Mouse (Mus musculus): ENCODE results near the gene Brd3.
"Not testable (repeated sequence)": the region's sequence is repeated elsewhere in the genome, so short reads cannot be mapped to it uniquely, and the experiment has no call there.

The Brd3 gene

DNA sequence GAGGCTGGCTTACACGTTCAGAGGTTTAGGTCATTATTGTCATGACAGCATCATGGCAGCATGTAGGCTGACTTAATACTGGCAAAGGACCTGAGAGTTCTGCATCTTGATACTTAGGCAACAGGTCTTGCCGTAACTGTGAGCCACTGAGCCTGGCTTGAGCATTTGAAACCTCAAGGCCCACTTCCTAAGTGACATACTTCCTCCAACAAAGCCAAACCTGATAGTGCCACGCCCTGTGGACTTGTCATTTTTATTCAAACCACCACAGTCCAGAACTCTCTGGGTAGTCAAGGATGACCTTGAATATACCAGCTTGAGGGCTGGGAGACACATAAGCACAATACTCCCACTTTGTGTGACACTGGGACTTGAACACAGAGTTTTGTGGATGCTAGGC is 5.4 kb upstream of the Brd3 start:
- DNase-seq (ENCODE audit: low read depth, low spot score): no peak

DNA sequence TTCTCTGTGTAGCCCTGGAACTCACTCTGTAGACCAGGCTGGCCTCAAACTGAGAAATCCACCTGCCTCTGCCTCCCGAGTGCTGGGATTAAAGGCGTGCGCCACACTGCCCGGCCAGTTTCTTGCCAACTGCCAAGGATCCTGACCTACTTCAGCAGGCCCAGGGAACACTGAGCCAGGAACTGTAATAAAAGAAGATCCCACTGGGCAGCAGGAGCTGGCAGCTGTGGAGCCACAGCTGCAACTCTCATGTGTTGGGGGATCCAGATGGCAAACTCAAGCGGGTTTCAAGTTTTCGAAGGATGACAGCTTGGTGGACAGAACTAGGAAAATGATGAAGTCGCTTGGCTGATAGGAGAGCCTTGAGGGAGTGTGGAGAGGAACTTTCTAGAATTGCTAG is 3.2 kb upstream of the Brd3 start:
- no peak for DNase-seq (ENCODE audit: low read depth, low spot score)

DNA sequence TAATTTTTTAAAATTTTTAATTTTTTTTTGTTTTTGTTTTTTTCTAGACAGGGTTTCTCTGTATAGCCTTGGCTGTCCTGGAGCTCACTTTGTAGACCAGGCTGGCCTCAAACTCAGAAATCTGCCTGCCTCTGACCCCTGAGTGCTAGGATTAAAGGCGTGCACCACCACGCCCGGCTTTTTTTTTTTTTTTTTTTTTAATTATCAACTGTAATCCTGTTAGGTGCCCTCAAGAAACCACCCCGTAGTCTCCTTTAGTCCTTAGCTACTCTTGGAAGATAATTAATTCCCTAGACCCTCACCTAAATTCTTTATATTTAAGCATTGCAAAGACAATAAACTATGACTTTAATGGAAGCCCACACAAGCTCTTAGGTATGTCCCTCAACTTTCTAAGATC is 804 bp downstream of the Brd3 start:
- not testable (repeated sequence) for DNase-seq (ENCODE audit: low read depth, low spot score)

DNA sequence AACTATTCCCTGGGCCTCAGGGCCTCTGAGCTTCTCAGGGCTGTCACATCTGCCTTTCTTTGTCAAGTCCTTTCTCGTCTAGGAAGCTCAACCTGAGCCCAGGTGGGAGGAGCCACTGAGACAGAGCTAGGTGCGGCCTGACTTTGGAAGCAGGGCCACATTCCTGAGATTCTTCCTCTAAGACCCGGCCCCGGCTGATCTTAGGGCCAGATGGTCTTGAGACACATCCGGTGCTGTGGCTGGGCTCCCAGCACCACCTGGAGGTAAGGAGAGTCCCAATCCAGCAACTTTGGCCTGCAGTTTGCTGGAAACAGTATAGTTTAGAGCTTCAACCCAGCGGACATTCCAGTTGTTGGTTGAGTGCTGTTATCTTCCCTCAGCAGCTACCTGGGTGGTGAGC is 1.9 kb downstream of the Brd3 start:
- DNase-seq (ENCODE audit: low read depth, low spot score): no peak

DNA sequence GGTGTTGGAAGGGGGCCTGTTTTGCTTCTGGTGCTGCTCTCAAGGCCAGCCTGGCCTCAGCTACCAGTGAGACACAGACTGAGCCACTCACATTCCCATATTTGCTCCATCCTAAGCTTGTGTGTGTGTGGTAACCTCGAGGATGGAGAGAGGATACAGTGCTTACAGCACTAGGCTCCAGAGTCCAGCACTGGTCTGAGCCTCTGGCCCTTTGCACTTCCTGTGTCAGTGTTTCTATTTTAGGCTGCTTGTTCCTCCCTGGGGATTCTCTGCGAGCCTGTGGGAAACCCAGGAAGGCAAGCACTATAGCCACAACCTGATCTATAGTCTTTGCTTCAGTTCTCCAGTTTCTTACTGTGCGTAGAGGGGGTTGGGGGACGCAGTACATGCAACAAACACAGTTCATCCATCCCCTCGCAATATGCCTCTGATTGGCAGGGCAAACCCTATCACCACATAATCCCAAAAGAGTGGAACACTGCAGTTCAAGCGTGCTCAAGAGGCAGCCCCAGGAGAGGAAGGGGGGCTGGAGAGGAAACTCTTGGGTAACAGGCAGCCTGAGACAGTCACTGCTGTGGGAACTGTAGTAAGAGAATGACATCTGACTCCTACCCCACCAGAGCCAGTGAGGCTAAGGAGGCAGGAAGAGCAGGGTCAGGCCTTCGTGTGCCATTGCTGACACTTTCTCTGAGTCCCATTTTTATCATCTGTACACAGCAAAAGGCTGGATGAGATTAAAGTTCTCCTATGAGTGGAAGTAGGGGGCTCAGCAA is 3.2 kb downstream of the Brd3 start:
- no peak for DNase-seq (ENCODE audit: low read depth, low spot score)

DNA sequence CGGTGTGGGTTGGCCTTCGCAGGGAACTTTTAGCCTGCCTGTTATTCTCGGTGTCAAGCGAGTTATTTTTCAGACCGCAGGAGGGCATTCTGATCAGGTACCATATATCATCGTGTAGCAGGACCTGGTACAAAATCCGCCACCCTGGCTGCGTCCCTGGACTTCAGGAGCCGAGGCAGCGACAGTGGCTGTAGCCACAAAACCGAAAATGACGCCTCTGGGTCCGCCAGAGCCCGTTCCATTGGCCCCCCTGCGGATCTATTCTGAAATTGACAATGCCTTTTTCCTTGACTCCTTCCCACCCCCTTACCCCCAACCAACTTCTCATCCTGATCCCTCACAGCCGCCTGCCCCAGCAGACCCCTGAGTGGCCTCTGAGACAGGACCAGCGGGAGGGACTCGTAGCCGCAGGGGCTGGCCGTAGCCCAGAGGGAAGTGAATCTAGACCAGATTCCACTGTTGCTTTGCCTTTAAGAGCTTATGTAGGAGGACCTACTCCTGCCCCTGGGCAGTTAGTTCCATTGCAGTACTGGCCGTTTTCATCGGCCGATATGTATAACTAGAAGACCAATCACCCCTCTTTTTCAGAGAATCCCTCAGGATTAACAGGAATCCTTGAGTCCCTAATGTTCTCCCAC is 11.0 kb downstream of the Brd3 start:
- peak; percentile 69 for DNase-seq (ENCODE audit: low read depth, low spot score)

DNA sequence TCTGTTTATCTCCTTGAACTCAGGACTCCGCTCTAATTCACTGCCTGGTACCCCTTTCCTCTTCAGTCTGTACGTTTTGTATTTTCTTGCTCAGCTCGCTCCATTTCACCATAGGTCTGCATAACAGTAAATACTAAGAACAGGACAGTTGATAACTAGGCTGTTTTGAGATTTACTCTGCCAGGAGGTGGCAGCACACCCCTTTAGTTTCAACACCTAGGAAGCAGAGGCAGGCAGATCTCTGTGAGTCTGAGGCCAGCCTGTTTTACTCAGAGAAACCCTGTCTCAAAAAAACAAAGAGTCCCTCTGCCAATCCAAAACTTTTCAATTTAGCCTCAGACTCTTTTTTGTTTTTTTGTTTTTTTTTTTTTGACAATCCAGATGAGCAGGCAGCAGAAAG is 13.5 kb downstream of the Brd3 start:
- DNase-seq (ENCODE audit: low read depth, low spot score): no peak

DNA sequence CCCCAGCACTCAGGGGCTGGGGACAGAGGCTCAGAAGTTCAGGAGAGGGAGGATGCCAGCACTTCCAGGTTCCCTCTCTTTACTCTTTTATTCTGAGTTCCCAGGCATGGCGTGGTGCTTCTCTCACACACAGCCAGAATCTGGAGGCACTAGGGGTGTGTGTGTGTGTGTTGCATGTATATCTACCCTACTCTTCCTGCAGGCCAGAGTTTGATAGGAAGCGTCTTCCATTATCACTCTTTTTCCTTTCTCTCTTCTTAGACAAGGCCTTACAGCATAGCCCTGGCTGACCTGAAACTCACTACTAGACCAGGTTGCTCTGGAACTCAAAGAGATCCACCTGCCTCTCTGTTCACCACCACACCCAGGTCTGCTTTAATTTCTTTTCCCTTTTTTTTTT is 16.5 kb downstream of the Brd3 start:
- no peak for DNase-seq (ENCODE audit: low read depth, low spot score)

DNA sequence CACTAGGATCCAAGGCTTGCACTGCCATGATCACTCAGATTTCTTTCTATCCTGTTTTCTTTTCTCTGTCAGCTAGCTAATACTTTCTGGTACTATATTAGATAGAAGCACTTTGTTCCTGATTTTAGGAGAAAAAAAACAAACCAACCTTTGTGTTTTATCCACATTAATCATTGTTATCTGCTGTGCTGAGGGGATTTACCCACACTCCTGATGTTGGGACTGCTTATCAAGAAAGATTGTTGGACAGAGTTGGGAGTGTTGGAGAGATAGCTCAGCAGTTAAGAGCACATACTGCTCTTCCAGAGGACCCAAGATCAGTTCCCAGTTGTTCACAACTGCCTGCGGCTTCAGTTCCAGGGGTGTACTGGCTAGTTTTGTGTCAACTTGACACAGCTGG is 19.1 kb downstream of the Brd3 start:
- no peak for DNase-seq (ENCODE audit: low read depth, low spot score)

DNA sequence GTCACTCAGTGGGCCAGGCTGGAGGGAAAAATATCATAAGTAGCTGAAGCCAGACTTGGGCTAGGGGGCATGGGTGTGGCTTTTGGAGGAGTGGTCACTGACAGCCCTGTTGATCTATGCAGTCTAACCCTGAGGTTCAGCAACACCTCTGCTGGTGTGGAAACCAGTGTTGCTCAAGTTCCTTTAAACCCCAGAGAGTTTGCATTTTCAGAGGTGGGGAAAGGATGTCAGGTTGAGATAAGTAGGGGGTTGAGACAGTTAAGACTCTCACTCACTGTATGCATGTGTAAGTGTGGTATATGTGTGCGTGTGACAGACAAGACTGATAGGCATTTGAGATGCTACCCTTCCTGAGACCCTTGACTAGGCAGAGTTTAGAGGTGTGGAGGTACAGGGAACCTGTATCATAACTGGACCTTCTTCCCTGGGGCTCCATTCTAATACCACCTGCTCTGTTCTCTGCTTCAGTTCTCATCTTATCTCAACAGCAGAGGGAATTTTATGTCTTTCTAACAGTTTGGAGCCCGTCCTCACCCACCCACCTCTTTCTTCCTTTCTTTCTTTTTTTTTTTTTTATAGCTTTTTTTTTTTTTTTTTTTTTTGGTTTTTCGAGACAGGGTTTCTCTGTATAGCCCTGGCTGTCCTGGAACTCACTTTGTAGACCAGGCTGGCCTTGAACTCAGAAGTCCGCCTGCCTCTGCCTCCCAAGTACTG is 20.0 kb downstream of the Brd3 start:
- DNase-seq (ENCODE audit: low read depth, low spot score): no peak

DNA sequence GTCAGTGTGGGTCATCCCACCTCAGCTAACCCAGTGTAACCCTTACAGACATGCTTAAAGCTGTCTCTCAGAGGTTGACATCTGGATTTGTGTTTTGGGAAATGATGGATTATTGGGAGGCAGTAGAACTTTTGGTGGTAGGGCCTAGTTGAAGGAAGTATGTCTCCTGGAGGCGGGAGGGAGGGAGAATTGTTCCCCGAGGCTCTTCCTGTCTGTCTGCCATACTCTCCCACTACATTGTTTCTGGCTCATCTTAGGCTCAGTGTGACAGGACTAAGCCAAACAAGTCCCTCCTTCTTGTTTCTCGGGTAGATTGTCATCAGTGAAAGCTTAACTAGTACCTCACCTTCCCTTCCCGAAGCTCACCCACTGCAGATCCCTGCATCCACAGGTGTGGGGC is 20.7 kb downstream of the Brd3 start:
- no peak for DNase-seq (ENCODE audit: low read depth, low spot score)

DNA sequence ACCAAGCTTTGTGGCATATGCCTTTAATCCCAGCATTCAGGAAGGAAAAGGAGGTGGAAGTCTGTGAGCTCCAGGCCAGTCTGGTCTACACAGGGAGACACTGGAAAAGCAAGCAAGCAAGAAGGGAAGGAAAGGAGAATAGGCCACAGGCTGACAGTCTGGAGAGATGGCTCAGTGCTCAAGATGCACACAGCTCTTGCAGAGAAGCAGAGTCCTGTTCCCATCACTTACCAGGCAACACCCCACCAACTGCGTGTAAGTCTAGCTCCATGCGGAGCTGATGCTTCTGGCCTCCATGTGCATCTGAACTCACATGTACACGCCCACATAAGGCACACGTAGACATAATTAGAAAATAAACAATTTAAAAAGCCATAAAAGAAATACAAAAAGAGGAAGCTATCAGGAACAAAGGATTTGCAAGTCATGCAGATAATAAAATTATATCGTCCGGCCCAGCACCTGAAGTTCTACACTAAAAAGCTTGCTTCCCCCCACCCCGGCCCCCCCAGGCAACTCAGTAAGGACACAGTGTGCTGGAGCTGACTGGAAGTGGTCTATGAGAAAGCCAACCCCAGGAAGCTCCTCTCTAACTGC is 25.1 kb downstream of the Brd3 start:
- DNase-seq (ENCODE audit: low read depth, low spot score): no peak

DNA sequence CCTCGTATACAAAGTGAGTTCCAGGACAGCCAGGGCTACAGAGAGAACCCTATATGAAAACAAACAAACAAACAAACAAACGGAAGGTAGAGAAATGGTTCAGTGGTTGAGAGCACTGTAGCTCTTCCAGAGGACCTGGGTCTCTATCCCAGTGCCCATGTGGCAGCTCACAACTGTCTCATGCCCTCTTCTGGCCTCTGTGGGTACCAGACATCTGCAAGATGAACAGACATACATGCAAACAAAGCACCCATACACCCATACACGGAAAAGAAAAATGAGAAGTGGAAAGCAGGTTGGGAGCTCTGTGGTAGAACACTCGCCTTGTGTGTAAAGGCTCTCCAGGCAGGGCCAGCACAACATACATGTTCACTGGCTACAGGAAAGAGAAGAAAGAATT is 27.1 kb downstream of the Brd3 start:
- DNase-seq (ENCODE audit: low read depth, low spot score): no peak

DNA sequence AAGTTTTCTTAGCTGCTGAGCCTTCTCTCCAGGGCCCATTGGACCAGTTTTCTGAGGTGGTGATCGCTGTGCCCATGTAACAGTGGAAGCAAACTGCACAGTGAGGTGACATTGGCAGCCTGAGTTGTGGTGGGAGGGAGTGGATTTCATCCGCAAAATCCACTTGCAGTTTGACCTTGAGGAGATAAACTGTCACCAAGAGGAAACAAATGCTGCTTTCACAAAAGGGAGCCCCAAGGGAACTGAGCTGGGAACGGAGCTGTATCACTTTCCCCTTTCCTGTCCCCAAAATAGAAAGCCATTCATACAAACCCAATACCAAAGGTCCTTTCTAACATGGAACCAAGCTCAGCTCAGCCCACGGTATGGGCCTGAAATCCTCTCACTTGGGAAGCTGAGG is 27.6 kb downstream of the Brd3 start:
- DNase-seq (ENCODE audit: low read depth, low spot score): no peak

DNA sequence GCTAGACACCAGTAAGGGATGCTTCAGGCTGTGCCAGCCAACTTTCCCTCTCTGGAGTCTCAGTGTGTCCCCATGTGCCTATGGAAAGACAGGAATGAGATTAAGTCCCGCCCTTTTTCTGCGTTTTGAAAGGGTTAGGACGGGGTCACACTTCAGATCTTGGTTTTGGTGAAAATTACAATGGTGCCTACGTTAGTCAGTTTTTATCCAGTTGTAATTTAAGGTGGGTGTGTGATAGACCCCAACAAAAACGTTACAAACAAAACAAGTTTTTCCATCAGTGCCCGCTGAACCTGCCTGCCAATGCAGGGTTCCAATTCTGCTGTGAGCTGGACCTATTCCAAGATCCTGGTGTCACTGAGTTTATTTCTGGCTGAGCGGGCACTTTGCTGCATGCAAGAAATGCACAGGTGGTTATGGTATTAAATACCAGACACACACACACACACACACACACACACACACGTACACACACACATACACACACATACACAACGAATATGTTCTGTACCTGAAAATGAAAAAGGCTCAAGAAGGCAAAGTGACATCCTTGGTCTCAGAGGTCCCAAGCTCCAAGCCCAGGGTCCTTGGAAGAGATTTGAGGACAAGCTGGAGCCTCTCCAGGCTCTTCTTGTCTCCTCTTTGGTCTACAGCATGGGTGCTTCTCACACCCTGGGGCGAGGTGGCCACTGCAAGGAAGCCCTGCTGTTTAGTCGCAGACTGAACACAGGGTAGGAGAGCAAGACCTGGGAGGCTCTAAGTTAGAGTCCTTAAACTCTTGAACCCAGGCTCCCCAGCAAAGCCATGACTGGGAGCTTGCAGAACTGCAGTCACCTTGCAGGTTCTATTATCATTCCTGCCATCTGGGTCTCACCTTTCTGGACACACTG is 30.9 kb downstream of the Brd3 start:
- peak; percentile 77 for DNase-seq (ENCODE audit: low read depth, low spot score)

DNA sequence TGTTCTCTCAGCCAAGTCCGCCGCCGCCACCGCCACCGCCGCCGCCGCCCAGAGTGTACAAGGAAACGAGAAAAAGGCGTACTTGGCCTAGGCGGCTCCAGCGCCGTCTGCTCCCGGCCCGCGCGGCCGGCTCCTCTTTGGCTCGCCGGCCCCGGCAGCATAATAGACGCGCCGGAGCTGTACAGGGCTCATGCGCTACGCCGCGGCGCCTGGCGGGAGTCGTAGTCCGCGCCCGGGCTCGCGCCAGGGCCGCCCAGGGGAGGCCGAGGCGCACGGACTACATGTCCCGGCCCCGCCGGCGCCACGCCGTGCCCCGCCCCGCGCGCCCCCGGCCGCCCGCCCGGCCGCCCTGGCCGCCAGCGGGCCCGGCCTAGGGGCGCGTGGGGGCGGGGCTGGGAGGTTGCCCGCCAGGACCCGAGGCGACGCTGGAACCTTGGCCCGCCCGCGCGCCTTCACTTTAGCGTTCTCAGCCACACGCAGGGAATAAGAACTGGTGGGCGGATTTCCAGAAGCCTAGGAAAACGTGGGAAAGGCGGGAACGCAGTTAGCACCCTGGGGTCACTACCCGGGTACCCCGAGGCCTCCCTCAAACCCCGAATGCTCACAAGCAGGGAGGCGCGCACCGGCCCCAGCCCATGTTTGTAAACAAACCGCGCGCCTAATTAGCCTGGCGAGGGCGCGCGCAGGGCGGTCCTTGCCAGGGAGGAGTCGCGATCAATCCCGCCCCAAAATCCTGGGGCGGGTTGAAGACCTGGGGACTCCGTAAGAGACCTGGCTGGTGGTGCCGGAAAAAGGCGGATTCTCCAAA is 31.8 kb downstream of the Brd3 start:
- DNase-seq (ENCODE audit: low read depth, low spot score): peak; percentile 98

DNA sequence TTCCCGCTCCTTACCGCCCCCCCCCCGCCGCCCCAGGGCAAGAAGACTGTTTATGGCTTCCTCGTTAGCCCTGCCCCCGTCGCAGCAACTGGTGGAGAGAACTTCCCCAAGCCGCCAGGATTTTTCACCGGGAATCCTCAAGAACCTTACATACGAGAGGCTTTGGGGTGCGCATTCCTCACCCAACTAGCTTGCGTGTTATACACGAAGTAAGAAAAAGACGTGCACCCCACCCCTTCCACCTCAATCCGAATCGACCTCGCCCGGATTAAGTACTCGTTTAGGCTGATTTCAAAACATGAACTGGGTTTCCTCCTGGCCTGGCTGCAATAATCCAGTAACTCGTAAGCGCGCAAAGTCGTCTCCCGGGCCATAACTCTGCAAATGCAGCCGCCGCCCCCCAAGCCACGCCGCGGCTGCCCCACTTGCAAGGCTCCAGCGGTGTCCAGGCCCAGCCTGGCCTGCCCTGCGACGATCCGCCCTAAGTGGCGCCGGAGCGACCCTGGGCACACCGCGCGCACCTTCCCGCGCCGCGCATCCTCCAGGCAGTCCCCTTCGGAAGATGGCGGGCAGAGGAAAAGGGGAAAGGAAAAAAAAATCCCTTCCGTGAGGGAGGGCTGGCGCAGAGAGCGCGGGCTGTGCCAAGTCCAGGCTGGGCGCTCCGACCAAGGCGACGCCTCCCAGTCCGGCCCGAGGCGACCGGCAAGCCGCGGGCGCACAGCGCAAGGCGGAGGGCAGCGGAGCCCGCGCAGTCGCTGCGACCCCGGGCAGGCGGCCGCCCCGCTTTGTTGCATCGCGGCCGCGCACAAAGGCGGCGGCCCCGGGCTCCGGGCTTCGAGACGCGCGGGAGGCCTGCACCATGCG is 32.6 kb downstream of the Brd3 start:
- DNase-seq (ENCODE audit: low read depth, low spot score): peak; percentile 58

DNA sequence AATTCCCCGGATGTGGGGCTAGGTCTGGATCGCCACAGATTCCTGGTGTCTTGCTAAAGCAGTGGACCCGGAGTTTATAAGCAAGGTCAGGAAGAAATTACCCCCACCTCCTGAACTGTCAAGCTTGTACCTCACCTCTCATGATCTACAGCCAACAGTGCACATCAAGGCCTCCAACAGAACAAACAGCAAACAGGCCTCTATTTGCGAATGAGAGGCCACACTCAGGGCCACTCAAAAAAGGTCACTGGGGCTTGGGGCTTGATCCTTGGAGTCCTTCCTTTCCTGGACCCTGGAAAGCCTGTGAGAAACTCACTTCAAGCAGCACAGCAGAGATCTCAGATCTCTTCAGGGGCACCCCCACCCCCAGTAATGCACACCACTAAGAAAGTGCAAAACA is 33.6 kb downstream of the Brd3 start:
- no peak for DNase-seq (ENCODE audit: low read depth, low spot score)

DNA sequence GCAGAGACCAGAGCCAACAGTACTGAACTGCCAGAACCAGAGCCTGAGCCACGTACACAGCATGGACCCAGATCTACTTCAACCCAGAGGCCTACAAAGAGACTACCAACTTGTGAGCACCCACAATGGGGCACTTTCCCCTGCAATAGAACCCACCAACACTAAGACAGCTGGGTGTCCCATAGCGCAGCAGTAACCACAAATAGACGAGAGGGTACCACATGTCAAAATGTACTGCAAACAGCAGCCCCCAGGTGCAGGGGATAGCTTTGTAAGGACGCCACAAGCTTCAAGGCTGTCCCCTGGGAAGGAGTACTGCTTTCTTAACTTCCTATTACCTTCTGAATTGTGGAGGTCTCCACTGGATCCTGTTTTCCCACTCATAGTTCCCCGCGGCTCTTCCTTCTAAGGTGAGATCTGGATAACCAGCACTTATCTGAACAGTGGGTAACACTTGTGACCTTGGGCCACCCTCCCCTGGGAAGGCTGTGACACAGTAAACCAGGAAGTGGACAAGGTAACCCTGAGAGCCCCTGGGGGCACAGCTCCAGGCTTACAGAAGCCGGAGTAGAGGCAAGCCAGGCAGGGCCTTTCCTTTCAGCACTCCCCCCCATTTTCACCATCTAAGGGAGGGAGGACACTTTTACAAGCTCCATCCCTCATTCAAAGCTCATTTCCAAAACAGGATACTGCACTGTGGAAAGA is 34.2 kb downstream of the Brd3 start:
- no peak for DNase-seq (ENCODE audit: low read depth, low spot score)
